Mouse (Mus musculus) left cerebral cortex, postnatal 10 days (tissue): ENCODE measurements around the gene Mrps15. TPM values are rescaled to one million over a fixed set of nuclear protein-coding genes. Genes with fewer than 3 reads are reported as not detected.

Source experiments
- DNase-seq, 2 experiments: peaks; one replicate each; pipeline ENCODE4 v3.0.0; 2021 to 2022; ENCODE audit warnings: low spot score in 2 of 2, mixed read lengths in 1 of 2; ENCODE audit errors: extremely low spot score in 1 of 2
- intact Hi-C: fragments of 180-260 bp; cut with DNase I; formaldehyde crosslinking; loops from one replicate; pipeline ENCODE4 v1.15.1; 2025
- total RNA-seq, 2 experiments: library from RNA; stranded (reverse); gene quantifications; 2 replicates each; pipeline ENCODE4 v1.2.3; 2021

Mrps15 gene
- total RNA-seq, 2 experiments from 2014 or later = 52.8 to 54.8 TPM

DNA sequence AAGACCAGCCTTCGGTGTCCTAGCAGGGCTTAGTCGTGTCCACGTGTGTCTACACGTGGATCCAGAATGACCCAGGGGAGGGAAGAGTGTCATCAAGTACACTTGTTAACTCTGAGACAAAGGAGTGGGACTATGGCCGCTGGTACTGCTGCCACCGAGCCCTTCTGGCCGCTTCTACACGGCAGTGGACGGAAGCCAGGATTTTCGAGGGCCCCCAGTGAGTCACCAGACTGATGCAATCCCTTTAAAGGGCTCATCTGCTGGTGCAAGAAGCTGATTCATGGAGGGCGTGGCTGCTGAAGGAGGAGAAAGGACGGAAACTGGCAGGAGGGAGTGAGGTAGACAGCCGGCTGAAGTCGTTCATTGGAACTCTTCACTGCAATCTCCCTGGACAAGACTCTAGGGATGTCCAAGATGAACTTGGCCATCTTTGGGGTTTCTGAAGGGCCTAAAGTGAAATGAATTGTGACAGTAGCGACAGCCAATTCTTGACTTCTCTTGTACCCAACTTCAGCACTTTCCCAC is 56.4 kb downstream of the Mrps15 start:
- peak; percentile 74 to 92 for DNase-seq
- intact Hi-C loops = no loop called here

DNA sequence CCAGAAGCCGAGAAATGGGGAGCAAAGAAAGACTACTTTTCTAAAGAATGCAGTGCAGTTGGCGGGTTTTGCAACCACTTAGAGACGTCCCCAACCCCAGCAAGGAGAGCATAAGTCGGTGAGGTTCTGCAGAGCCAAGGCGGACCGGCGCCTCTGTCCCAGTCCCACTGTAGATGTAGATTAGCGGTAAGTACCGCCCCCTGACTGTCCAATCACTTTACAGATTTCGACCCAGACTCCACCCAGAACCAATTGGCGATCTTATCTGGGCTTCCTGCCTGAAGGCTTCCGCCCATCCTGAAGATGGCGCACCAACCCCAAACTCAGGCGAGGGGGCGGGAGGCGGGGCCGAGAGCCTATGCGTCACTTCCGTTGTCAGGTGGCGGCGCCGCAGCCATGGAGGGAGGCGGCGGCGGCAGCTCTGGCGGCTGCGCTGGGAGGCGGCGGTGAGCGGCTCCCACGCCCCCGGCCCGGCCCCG is 56.9 kb downstream of the Mrps15 start, which contains the start of gene Stk40:
Gene Stk40 (plus strand): TSS at position 368 of the 479 bp plus-strand sequence.
- peak; percentile 95 to 97 for DNase-seq
- intact Hi-C loops = no loop called here

DNA sequence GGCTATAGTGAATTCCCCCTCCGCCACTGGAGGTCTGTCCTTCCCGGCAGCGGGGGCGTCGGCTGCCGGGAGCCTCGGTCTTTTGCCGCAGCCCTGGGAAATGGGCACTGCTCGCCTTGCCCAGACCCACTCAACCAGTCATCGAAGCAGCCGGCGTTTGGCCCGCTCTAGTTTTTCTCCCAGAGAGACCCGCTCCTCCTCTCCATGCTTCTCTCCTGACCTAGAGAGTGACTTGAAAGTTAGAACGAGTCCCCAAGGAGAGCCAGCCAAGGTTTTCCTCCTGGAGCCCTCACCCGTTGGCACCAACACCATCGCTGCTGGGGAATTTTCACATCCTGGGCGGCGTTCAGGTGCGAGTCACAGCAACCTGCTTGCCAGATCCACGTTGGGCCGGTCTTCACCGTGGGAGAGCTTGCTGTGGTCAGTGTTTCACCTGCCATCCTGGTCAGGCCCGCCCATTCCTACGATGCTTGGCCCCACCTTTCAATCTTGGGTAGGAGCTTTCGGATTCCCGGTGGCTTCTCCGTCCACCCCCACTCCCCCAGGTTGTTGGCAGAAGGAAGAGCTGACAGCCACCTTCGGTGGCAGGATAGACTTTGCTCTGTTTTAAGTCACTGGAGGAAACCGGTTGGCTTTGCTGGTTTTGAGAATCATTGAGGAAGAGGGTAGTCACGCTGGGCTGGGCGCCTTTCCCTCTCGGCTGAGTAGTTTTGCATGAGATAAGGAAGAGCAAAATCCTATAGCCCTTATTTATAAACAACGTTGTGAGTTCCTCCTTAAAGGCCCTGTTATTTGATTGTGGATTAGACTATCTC is 57.7 kb downstream of the Mrps15 start:
- intact Hi-C loops = no loop called here
- DNase-seq = no peak

Other genes starting within 250 kb of the Mrps15 start
- gene Csf3r, start 22.4 kb upstream of the Mrps15 start, total RNA-seq = 1 to 10 TPM; 3.0 to 3.2 TPM
- 10 to 100 TPM; 54.4 to 57.0 TPM for gene Oscp1, start 11.6 kb downstream of the Mrps15 start, total RNA-seq
- 10 to 100 TPM; 16.2 to 16.8 TPM for gene Lsm10, start 49.7 kb downstream of the Mrps15 start, total RNA-seq
- gene Stk40, start 57.0 kb downstream of the Mrps15 start, total RNA-seq = 10 to 100 TPM; 18.6 to 25.9 TPM
- gene Eva1b, start 100.8 kb downstream of the Mrps15 start, total RNA-seq = 1 to 10 TPM; 6.8 to 8.0 TPM
- 1 to 10 TPM; 1.3 to 1.7 TPM for gene Sh3d21, start 116.6 kb downstream of the Mrps15 start, total RNA-seq
- 100 to 1,000 TPM; 131 to 139 TPM for gene Thrap3, start 155.8 kb downstream of the Mrps15 start, total RNA-seq
- gene Map7d1, start 209.4 kb downstream of the Mrps15 start, total RNA-seq = 100 to 1,000 TPM; 218 to 226 TPM
- 10 to 100 TPM; 89.7 to 99.2 TPM for gene Trappc3, start 215.4 kb downstream of the Mrps15 start, total RNA-seq
- gene Col8a2, start 239.9 kb downstream of the Mrps15 start, total RNA-seq = 1 to 10 TPM in 1 of 2 experiments, under 1 TPM in 1; 0.92 to 1.0 TPM